Mouse (Mus musculus): ENCODE results near the gene Syna. TPM values are rescaled to one million over a fixed set of nuclear protein-coding genes. Genes with fewer than 3 reads are reported as not detected.

Syna gene
- polyA plus RNA-seq, 1 experiment from 2014 or later, result 0.14 TPM

- 83% methylated on average over 3 of the region's 3 CpGs for WGBS
- Histone ChIP-seq H3K9me3 (ENCODE audit: control insufficient read depth, low read length) (no peaks in the 10 kb centered on the region), H3K27me3 (ENCODE audit: control insufficient read depth, insufficient read depth, low read length) (no peaks in the 10 kb centered on the region), H3K4me1 (ENCODE audit: control insufficient read depth, insufficient read depth, low read length) (0 out of 2 replicates have a peak, but pooled peaks cover 7% of the 10 kb centered on the region), H3K4me2 (replicated peaks; ENCODE audit: low read depth, low read length) (peak overlapping the region; percentile 89), H3K4me3 (ENCODE audit: low read length) (0 out of 2 replicates have a peak overlapping the region, but pooled peaks have one; percentile 70), H3K27ac (ENCODE audit: low read depth, low read length) (no peak overlapping the region), H3K9ac (ENCODE audit: low read depth, low read length) (peak overlapping the region; percentile 74; the same call in 1 of the 2 replicates), H3K36me3 (ENCODE audit: control insufficient read depth, insufficient read depth, low read length) (peaks cover 8% of the 10 kb centered on the region; the same call in 1 of the 2 replicates)
- no peak for ATAC-seq (ENCODE audit: low FRiP score, low TSS enrichment)
These were observed 23.9 kb upstream of the Syna start for GRCm38 (mm10) chr5:134583884-134584213.

DNA sequence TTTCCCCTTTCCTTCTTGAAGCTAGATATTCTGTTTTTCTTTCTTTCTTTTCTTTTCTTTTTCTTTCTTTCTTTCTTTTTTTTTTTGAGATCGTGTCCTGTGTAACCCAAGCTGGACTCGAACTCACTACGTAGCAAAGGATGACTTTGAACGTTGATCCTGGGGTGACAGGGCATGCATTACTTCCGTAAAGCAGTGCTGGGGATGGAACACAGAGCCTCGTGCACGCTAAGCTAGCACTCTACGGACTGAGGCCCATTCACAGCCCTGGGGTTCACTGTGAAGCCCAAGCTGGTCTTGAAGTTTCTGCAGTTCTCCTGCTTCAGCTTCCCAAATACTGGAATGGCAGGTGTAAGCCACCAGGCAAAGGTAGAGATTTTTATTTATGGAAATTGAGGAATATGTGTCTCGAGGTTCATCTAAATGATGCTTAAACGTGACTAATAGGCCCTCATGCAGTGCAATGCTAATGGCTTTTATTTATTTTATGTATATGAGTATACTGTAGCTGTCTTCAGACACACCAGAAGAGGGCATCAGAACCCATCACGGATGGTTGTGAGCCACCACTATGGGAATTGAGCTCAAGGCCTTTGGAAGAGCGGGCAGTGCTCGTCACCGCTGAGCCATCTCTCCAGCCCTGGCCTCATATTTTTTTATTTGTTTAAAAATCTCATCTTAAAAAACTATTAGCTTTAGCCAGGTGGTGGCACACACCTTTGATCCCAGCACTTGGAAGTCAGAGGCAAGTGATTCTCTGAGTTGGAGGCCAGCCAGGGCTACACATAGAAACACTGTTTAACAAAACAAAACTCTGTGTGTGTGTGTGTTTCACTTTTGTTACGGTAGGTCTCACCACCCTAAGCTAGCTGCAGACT lies 23.3 kb upstream of the Syna start:
- peak overlapping the region; percentile 70 for H3K4me3 ChIP-seq (ENCODE audit: low read length)
- ATAC-seq (ENCODE audit: low FRiP score, low TSS enrichment), result no peak
- 29% methylated on average over 15 of the region's 15 CpGs for WGBS
- H3K4me2 ChIP-seq (replicated peaks; ENCODE audit: low read depth, low read length), result peak overlapping the region; percentile 89
- H3K27me3 ChIP-seq (ENCODE audit: control insufficient read depth, insufficient read depth, low read length), result no peaks in the 10 kb centered on the region
- H3K27ac ChIP-seq (ENCODE audit: low read depth, low read length), result no peak overlapping the region
- no peaks in the 10 kb centered on the region for H3K9me3 ChIP-seq (ENCODE audit: control insufficient read depth, low read length)
- H3K9ac ChIP-seq (ENCODE audit: low read depth, low read length), result peak overlapping the region; percentile 74
- peaks cover 8% of the 10 kb centered on the region; the same call in 1 of the 2 replicates for H3K36me3 ChIP-seq (ENCODE audit: control insufficient read depth, insufficient read depth, low read length)
- H3K4me1 ChIP-seq (ENCODE audit: control insufficient read depth, insufficient read depth, low read length), result 0 out of 2 replicates have a peak, but pooled peaks cover 7% of the 10 kb centered on the region

GRCm38 (mm10) chr5:134582221-134582907 lies 22.4 kb upstream of the Syna start:
- Histone ChIP-seq H3K4me3 (ENCODE audit: low read length) (peak overlapping the region; percentile 70), H3K4me2 (replicated peaks; ENCODE audit: low read depth, low read length) (peak overlapping the region; percentile 89), H3K9ac (ENCODE audit: low read depth, low read length) (peak overlapping the region; percentile 74), H3K27me3 (ENCODE audit: control insufficient read depth, insufficient read depth, low read length) (no peaks in the 10 kb centered on the region), H3K36me3 (ENCODE audit: control insufficient read depth, insufficient read depth, low read length) (peaks cover 8% of the 10 kb centered on the region; the same call in 1 of the 2 replicates), H3K27ac (ENCODE audit: low read depth, low read length) (no peak overlapping the region), H3K4me1 (ENCODE audit: control insufficient read depth, insufficient read depth, low read length) (0 out of 2 replicates have a peak, but pooled peaks cover 7% of the 10 kb centered on the region), H3K9me3 (ENCODE audit: control insufficient read depth, low read length) (no peaks in the 10 kb centered on the region)
- peak; percentile 97 for ATAC-seq (ENCODE audit: low FRiP score, low TSS enrichment)
- WGBS, result 7% methylated on average over 30 of the region's 30 CpGs

- no peak within 1 kb of the TSS for H3K27ac ChIP-seq (ENCODE audit: low read depth, low read length)
These were observed 21.2 kb upstream of the Syna start, which contains the start of gene Rfc2 for GRCm38 (mm10) chr5:134581146-134581545. Rfc2 (plus strand) TSS chr5:134581366.

GRCm38 (mm10) chr5:134579135-134579534 lies 19.2 kb upstream of the Syna start:
- 65% methylated on average over 3 of the region's 3 CpGs for WGBS
- H3K36me3 ChIP-seq (ENCODE audit: control insufficient read depth, insufficient read depth, low read length), result no peaks in the 10 kb centered on the region
- no peak overlapping the region for H3K4me2 ChIP-seq (replicated peaks; ENCODE audit: low read depth, low read length)
- H3K27me3 ChIP-seq (ENCODE audit: control insufficient read depth, insufficient read depth, low read length), result no peaks in the 10 kb centered on the region
- H3K4me1 ChIP-seq (ENCODE audit: control insufficient read depth, insufficient read depth, low read length), result 0 out of 2 replicates have a peak, but pooled peaks cover 7% of the 10 kb centered on the region
- H3K27ac ChIP-seq (ENCODE audit: low read depth, low read length), result no peak overlapping the region
- ATAC-seq (ENCODE audit: low FRiP score, low TSS enrichment), result no peak
- no peaks in the 10 kb centered on the region for H3K9me3 ChIP-seq (ENCODE audit: control insufficient read depth, low read length)
- no peak overlapping the region for H3K4me3 ChIP-seq (ENCODE audit: low read length)
- H3K9ac ChIP-seq (ENCODE audit: low read depth, low read length), result no peak overlapping the region

More at GRCm38 (mm10) chr5:134581146-134581545, 21.2 kb upstream of the Syna start, which contains the start of gene Rfc2:
- no peak within 1 kb of the TSS for H3K4me2 ChIP-seq (replicated peaks; ENCODE audit: low read depth, low read length)
- H3K4me1 ChIP-seq (ENCODE audit: control insufficient read depth, insufficient read depth, low read length), result 0 out of 2 replicates have a peak, but pooled peaks cover 7% of the 10 kb centered on the region
- no peak within 1 kb of the TSS for H3K9ac ChIP-seq (ENCODE audit: low read depth, low read length)
- H3K27me3 ChIP-seq (ENCODE audit: control insufficient read depth, insufficient read depth, low read length), result no peaks in the 10 kb centered on the region
- no peaks in the 10 kb centered on the region for H3K36me3 ChIP-seq (ENCODE audit: control insufficient read depth, insufficient read depth, low read length)
- no peak within 1 kb of the TSS for H3K4me3 ChIP-seq (ENCODE audit: low read length)
- no peak for ATAC-seq (ENCODE audit: low FRiP score, low TSS enrichment)
- WGBS, result 68% methylated on average over 5 of the region's 5 CpGs
- no peaks in the 10 kb centered on the region for H3K9me3 ChIP-seq (ENCODE audit: control insufficient read depth, low read length)

DNA sequence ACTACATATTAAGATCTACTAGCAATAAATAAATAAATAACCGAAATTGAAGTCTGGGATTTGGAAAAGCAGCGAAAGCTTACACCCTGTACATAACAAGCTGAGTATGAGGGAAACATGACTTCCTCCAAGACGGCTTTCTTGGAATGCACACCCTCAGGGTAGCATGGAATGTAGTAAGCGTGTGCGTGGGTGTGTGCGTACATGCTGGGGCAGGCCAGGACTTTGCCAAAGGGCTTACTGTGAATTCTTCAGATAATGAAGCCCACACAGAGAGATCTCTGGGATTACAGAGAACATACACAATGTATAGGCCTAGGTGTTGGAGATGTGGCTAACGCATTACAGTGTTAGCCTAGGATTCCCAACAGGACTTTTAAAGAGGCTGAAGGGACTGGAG lies 17.6 kb upstream of the Syna start:
- no peaks in the 10 kb centered on the region for H3K36me3 ChIP-seq (ENCODE audit: control insufficient read depth, insufficient read depth, low read length)
- H3K9ac ChIP-seq (ENCODE audit: low read depth, low read length), result no peak overlapping the region
- no peak overlapping the region for H3K4me3 ChIP-seq (ENCODE audit: low read length)
- H3K27me3 ChIP-seq (ENCODE audit: control insufficient read depth, insufficient read depth, low read length), result no peaks in the 10 kb centered on the region
- WGBS, result 84% methylated on average over 7 of the region's 7 CpGs
- H3K4me2 ChIP-seq (replicated peaks; ENCODE audit: low read depth, low read length), result no peak overlapping the region
- H3K27ac ChIP-seq (ENCODE audit: low read depth, low read length), result no peak overlapping the region
- peaks cover 2% of the 10 kb centered on the region; the same call in 1 of the 2 replicates for H3K4me1 ChIP-seq (ENCODE audit: control insufficient read depth, insufficient read depth, low read length)
- H3K9me3 ChIP-seq (ENCODE audit: control insufficient read depth, low read length), result no peaks in the 10 kb centered on the region
- no peak for ATAC-seq (ENCODE audit: low FRiP score, low TSS enrichment)

DNA sequence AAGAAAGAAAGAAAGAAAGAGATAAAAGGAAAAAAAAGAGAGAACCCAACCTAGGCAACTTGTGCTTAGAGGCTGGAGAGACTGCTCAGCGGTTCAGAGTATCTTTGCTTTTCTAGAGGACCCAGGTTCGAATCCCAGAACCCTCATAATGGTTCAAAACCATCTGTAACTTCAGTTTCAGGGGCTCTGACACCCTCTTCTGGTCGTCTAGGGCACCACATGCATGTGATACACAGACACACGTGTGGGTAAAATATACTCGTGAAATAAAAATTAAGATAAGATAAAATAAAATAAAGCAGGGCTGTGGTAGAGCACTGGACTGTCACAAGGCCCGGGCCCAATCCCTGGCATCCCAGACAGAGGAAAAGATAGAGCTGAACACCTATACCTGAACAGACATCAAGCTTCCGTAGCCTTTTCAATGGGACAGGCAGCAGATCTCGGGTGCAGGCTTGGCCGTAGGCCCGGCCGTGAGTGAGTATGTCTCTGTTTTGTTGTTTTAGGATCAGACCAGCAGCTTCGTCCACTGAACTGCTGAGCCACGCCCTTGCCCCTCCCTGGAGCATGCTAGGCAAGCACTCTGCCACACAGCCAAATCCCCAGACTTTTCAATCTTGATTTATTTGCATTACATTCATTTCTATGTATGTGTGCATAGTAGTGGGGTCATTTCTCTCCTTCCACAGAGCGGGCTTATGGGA lies 16.7 kb upstream of the Syna start:
- no peak for ATAC-seq (ENCODE audit: low FRiP score, low TSS enrichment)
- Histone ChIP-seq H3K27ac (ENCODE audit: low read depth, low read length) (no peak overlapping the region), H3K27me3 (ENCODE audit: control insufficient read depth, insufficient read depth, low read length) (no peaks in the 10 kb centered on the region), H3K36me3 (ENCODE audit: control insufficient read depth, insufficient read depth, low read length) (no peaks in the 10 kb centered on the region), H3K4me2 (replicated peaks; ENCODE audit: low read depth, low read length) (no peak overlapping the region), H3K9me3 (ENCODE audit: control insufficient read depth, low read length) (no peaks in the 10 kb centered on the region), H3K4me1 (ENCODE audit: control insufficient read depth, insufficient read depth, low read length) (peaks cover 5% of the 10 kb centered on the region; the same call in 1 of the 2 replicates), H3K4me3 (ENCODE audit: low read length) (no peak overlapping the region), H3K9ac (ENCODE audit: low read depth, low read length) (no peak overlapping the region)
- WGBS, result 76% methylated on average over 14 of the region's 14 CpGs

DNA sequence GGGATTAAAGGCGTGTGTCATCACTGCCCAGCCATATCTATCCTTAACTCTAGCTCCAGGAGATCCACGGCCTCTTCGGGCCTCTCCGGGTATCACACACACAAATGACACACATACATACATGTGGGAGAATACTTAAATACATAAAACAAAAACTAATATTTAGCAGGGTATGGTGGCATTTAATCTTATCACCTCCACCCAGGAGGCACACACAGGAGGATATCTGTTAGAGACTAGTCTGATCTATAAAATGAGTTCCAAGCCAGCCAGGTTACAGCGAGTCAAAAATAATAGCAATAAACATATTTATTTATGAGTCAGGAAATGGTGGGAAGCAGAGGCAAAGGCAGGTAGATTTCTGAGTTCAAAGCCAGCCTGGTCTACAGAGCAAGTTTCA lies 15.9 kb upstream of the Syna start:
- H3K4me3 ChIP-seq (ENCODE audit: low read length), result no peak overlapping the region
- 97% methylated on average over 5 of the region's 5 CpGs for WGBS
- H3K27me3 ChIP-seq (ENCODE audit: control insufficient read depth, insufficient read depth, low read length), result no peaks in the 10 kb centered on the region

More for the DNA sequence above, 15.9 kb upstream of the Syna start:
- peaks cover 5% of the 10 kb centered on the region; the same call in 1 of the 2 replicates for H3K4me1 ChIP-seq (ENCODE audit: control insufficient read depth, insufficient read depth, low read length)
- no peaks in the 10 kb centered on the region for H3K9me3 ChIP-seq (ENCODE audit: control insufficient read depth, low read length)
- H3K27ac ChIP-seq (ENCODE audit: low read depth, low read length), result no peak overlapping the region
- no peak overlapping the region for H3K4me2 ChIP-seq (replicated peaks; ENCODE audit: low read depth, low read length)
- H3K36me3 ChIP-seq (ENCODE audit: control insufficient read depth, insufficient read depth, low read length), result no peaks in the 10 kb centered on the region
- ATAC-seq (ENCODE audit: low FRiP score, low TSS enrichment), result no peak
- H3K9ac ChIP-seq (ENCODE audit: low read depth, low read length), result no peak overlapping the region

Data from kidney, embryonic 14.5 days (tissue).